Mouse (Mus musculus) cerebellum, postnatal 14 days (tissue): Measurements from ENCODE around the gene Dnajc14.
A peak's percentile ranks its signal among the peaks of the same experiment; 100 is the strongest.
"Not testable (repeated sequence)": the region's sequence is repeated elsewhere in the genome, so short reads cannot be mapped to it uniquely, and the experiment has no call there.

Experiments
- DNase-seq, 2 experiments: peaks; one replicate each; pipeline ENCODE4 v3.0.0; 2021; ENCODE audit warnings: mixed read lengths in 2 of 2

Gene Dnajc14

DNA sequence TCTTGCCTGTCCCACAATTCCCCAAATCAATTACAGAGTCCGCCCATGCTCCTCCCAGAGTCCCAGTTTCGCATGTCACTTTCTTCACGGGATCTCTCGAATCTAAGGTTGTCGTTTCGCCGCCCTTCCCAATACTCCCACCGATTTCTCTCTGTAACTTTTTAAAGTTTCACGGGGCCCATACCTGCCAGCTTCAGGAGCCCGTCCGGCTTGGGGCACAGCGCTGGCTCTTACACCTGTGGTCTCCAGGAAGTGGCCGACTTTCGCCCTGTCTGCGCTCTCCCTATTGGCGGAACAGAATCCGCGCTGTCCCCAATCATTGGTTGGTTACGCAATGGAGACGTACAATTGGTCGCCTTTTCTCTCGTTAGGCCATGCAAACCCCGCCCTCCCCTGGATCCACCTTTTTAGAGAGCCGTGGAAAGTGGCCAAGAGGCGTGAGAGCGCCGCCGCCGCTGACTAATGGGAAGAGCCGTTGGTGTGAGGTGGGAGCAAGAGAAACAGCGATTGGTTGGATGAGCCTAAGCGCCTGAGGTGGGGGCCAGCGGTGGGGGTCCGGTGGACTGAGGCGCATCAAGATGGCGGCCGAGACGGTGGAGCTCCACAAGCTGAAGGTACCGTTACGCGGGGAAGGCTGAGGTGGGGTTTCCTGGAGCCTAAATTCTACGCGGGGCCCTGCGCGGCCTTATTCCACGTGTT lies 17.6 kb downstream of the Dnajc14 start, which contains the start of gene Ormdl2:
Gene Ormdl2, minus strand, starts transcription at position 288 of the 699 bp plus-strand sequence.
- peak; percentile 99 to 100 for DNase-seq

DNA sequence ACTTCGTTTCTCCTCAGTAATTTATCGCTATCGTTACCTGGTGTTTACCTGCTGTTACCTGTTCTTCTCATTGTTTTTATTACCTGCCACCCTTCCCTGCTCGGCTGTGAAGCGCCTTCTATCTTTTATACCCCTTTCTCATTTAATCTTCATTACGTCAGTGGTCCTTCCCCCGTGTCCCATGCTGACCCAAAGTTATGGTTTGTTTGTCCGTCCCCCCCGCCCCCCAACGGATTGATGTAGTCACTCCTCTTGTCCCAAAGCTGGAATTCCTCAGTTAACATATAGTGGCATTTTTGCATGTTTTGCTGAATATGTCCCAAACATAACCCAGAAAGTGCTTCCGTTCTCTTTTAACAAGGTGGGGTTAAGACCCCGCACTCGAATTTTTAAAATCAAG lies 18.3 kb downstream of the Dnajc14 start:
- DNase-seq = no peak

DNA sequence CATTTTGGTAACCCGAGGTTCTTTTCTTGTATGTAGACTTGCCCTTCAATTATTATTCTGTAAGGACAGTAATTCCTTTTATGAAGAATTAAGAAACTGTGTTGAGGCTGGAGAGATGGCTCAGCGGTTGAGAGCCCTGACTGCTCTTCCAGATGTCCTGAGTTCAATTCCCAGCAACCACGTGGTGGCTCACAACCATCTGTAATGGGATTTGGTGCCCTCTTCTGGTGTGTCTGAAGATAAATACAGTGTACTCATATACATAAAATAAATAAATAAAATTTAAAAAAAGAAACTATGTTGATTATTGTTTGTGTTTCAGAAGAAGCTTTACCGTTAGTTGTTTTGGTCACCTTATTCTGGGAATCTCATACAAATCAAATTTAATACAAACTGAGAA lies 19.2 kb downstream of the Dnajc14 start:
- not testable (repeated sequence) for DNase-seq

DNA sequence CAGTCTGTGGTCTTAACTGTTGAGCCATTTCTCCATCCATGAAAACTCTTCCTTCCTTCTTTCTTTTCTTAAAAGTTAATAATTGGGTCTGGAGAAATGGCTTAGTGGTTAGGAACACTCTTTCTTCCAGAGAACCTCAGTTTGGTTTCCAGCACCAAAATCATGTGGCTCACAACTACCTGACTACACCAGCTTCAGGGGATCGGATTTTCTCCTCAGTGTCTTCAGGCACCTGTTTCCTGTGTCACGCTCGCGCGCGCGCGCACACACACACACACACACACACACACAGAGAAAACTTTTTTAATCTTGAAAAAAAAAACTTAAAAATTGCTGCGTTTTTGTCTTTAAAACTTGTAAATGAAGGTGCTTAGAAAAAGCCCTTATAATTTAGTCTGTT lies 20.0 kb downstream of the Dnajc14 start:
- DNase-seq = no peak

DNA sequence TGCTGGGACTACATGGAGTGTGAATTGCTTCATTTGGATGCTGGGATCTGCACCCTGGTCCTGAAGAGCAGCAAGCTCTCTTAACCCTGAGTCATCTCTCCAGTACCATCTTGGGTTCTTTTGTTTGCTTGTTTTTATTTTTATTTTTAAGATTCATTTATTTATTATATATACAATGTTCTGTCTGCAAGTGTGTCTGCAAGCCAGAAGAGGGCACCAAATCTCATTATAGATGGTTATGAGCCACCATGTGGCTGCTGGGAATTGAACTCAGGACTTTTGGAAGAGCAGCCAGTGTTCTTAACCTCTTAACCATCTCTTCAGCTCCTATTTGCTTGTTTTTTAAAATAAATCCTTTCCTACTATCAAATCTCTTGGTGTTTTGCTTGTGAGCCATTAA lies 33.5 kb downstream of the Dnajc14 start:
- DNase-seq = no peak

DNA sequence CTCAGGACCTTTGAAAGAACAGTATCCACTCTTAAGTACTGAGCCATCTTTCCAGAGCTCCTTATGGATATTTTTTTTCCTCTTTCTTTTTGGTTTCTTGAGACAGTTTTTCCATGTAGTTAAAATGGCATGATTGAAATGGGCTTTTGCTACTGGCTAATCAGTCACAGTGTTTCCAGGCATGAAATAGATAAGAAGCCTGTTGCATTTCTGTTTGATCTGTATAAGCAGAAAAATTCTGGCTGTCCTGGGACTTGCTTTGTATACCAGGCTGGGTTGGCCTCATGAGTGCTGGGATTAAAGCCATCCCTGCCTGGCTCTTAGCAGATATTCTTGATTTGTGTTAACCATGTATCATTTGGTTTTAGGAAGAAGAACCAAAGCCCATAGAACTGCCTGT lies 35.6 kb downstream of the Dnajc14 start:
- no peak for DNase-seq

DNA sequence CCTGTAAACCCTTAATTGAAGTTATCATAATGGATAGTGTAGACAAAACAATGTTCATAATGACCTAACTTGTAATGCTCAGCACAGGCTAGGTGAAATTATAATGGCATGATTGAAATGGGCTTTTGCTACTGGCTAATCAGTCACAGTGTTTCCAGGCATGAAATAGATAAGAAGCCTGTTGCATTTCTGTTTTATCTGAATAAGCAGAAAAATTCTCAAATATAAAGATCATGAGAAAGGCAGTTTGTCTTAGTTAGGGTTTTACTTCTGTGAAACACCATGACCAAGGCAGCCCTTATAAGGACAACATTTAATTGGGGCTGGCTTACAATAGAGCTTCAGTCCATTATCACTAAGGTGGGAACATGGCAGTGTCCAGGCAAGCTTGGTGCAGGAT lies 36.8 kb downstream of the Dnajc14 start:
- DNase-seq = no peak

DNA sequence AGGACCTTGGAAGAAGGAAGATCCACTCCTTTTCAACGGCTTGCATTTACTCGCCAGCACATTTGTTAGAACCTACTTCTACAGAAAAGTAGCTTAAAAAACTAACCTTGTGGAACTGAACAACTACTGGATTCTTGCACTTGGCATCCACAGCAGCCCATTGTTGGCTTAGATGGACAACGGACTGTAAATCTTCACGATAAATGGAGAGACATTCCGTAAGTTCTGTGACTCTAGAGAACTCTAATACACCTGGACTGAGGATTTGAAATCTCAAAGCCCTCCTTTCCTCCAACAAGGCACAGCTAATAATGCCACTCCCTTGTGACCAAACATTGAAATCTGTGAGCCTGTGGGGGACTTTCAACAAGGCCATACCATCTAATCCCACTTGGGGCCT lies 39.4 kb downstream of the Dnajc14 start:
- DNase-seq = no peak

DNA sequence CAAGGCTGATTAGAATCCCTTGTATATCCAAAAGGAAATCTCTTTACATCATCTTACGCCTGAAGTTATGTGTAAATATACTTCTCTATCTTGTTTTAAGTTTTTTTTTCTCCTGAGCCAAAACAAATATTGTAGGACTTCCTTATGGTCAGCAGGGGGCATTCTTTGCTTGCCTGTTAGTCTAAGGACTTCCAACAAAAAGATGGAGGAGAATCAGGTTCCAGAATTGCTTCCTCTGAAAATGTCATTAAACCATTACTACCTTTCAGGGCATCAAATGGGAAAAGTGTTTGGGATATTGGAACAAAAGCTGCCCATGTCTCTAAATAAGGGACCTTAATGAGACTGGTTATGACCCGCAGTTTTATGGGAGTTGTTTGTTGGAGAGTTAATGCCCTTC lies 41.7 kb downstream of the Dnajc14 start:
- DNase-seq = peak; percentile 26 to 32

DNA sequence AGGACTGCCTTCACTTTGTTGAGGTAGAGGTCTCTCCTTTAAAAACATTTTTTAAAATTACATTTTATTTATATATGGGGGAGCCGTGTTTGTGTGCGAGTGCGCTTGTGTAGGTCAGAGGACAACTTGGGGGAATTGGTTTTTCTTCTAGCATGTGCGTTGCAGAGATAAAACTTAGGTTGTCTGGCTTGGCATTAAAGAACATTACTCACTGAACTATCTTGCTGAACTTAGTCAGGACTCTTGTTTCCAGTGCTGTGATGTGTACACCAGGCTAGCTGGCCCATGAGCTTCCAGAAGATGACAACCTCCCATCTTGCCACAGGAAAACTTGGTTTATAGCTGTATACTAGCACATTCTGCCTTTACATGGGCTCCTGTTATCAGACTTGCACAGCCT lies 42.8 kb downstream of the Dnajc14 start:
- no peak for DNase-seq

DNA sequence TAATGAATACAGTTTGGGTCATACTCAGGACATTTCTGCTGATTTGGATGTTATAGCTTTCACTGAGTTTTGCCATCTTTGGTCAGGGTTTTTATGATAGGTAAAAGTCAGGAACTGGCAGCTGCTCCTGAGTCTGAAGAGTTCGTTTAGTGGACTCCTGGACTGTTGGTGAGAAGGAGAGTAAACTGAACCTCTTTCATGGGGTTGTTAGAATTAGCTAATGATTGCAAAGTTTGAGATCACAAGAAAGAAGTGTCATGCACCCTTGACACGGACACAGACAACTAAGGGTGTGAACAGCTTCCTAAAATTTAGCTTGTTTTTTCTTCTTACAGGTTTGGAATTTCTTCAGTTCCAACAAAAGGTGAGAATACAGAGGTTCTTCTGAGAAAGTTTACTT lies 44.6 kb downstream of the Dnajc14 start:
- DNase-seq = no peak

DNA sequence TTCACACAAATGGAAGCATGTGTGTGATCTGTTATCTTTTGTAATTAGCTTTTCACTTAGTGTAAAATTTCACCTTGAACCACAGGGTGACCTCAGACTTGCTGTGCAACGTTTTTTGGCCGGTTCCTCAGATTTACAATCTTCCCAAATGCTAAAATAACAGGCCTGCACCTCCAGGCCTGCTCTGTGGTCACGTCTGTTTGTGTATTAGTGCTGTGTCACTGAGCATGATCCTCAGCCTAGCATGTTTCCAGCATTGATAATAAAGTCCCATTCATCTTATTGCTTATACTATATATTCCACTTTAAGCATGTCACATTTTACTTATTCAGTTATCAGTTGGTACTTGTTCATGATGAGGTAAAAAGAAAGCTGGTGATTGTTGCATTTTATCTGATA lies 46.5 kb downstream of the Dnajc14 start:
- DNase-seq = no peak

DNA sequence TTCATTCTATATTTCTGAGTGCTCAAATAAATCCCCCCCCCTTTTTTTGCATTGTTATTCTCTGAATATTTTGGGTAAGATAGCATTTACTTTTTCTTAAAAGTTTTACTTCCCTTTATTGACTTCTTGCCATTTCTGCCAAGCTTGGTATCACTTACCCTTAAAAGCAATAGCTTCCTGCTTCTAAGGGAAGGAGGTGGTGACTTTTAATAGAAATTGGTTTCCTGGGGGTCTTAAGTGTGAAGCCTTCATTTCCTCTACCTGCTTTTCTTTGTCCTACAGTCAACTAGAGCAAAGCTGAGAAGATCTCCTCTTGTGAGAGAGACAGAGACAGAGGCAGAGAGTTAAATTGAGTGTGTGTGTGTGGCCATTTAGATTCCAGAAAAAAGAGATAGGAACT lies 57.3 kb downstream of the Dnajc14 start:
- no peak for DNase-seq

DNA sequence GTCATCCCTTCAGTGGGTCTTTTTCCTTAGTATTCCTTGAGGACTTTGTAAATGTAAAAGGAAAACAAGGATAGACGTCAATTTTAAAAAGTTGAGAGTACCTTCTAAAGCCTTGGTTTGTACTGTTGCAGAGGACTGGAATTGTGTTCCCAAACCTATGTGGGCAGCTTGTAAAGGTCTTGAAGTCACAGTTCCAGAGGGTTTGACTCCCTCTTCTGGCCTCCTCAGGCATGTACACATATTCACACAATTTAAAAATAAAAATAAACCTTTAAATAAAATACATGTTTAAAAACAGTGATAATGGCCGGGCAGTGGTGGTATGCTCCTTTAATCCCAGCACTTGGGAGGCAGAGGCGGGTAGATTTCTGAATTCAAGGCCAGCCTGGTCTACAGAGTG lies 62.2 kb downstream of the Dnajc14 start:
- DNase-seq = no peak

DNA sequence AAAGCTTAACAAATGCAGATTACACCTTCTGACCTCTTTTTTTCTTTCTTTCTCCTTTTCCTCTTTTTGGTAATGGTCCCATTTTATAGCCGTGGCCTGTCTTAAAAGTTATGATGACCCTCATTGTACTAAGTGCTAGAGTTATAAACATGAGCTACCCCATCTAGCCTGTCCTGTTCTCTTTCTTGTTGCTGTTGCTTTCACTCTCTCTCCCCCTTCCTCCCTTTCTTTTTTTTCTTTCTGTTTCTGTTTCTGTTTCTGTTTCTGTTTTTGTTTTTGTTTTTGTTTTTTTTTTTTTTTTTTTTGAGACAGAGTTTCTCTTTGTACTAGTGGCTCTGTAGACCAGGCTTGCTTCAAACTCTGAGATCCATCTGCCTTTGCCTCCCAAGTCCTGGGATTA lies 62.7 kb downstream of the Dnajc14 start:
- DNase-seq = no peak
